Mouse (Mus musculus): ENCODE measurements around the gene Tmem213.
A peak's percentile ranks its signal among the peaks of the same experiment; 100 is the strongest.

The Tmem213 gene

GRCm38 (mm10) chr6:38152305-38152704 lies 43.2 kb downstream of the Tmem213 start:
- DNase-seq (ENCODE audit: low read depth, low spot score): no peak

- no peak for DNase-seq (ENCODE audit: low read depth, low spot score)
Measured at GRCm38 (mm10) chr6:38156204-38156603, 47.1 kb downstream of the Tmem213 start.

- no peak for DNase-seq (ENCODE audit: low read depth, low spot score)
Measured at GRCm38 (mm10) chr6:38157925-38158324, 48.9 kb downstream of the Tmem213 start.

GRCm38 (mm10) chr6:38159576-38159975 lies 50.5 kb downstream of the Tmem213 start:
- DNase-seq (ENCODE audit: low read depth, low spot score): no peak

GRCm38 (mm10) chr6:38160102-38160501 lies 51.0 kb downstream of the Tmem213 start:
- peak; percentile 80 for DNase-seq (ENCODE audit: low read depth, low spot score)

- DNase-seq (ENCODE audit: low read depth, low spot score): no peak
Measured at GRCm38 (mm10) chr6:38160556-38160955, 51.5 kb downstream of the Tmem213 start.

- DNase-seq (ENCODE audit: low read depth, low spot score): no peak
Measured at GRCm38 (mm10) chr6:38162825-38163504, 53.9 kb downstream of the Tmem213 start.

- no peak for DNase-seq (ENCODE audit: low read depth, low spot score)
Measured at GRCm38 (mm10) chr6:38164705-38165104, 55.6 kb downstream of the Tmem213 start.

GRCm38 (mm10) chr6:38165385-38165784 lies 56.3 kb downstream of the Tmem213 start:
- no peak for DNase-seq (ENCODE audit: low read depth, low spot score)

Measured in CD4-positive, CD25-positive, alpha-beta regulatory T cell, adult 2 months (primary cell).